Mouse (Mus musculus): ENCODE data around the gene Gm28047.

GRCm38 (mm10) chr15:102510590-102511284 is 114.1 kb downstream of the Gm28047 start:
- TF ChIP-seq POLR2A (IDR thresholded peaks at IDR 0.05; ENCODE audit: insufficient read depth, low read depth, low read length) (peak; percentile 37), CTCF (IDR thresholded peaks at IDR 0.05; ENCODE audit: insufficient read depth, low read depth, low read length) (no peak)

Measured in olfactory bulb, adult 2 months (tissue).